ENCODE assay signal across 8 mouse cellular contexts in the genomic region with DNA sequence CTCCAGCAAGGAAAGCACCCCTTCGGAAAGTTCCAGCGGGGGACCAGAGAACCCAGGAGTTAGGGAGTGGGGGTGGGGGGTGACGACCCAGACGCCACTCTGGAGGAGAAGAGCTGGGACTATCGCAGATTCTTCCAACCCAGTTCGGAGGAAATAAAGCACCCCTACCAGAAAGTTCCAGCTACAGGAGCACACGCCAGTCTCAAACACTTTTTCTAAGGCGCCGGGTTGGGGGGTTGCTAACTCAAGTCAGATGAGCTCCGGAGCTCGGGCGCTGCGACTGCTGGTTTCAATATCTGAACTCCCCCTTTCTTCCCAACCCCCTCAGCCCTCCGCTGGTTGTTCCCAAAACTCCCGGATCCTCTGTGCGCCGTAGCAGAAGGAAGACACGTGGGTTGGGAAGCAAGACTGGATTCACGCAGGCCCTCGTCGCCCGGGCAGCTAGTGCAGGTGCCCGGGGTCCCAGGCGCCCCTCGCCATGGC. TPM values are rescaled to one million over a fixed set of nuclear protein-coding genes. Genes with fewer than 3 reads are reported as not detected.
DNase-seq lines count a peak whose midpoint lies in the region; ATAC-seq and TF ChIP-seq lines count a peak whose summit lies in the region.

No protein-coding gene starts in this region.

- peak; percentile 12 to 29 for DNase-seq in cerebellum, postnatal 25 days
- no peak for DNase-seq in cerebellum, adult 9-11 months
- peak; percentile 15 for DNase-seq in thymus, postnatal 14 days
- no peak for DNase-seq in thymus, adult 18-20 months
- DNase-seq in liver = peak; percentile 22
- no peak for DNase-seq in cerebellum, adult 8-10 months

- TF ChIP-seq CTCF in olfactory bulb, adult 2 months (IDR thresholded peaks at IDR 0.05; ENCODE audit: insufficient read depth, low read depth, low read length) = no peak

- H3K36me3 ChIP-seq in heart, embryonic 15.5 days = no peaks in the 10 kb centered on the region

- H3K4me2 ChIP-seq in heart, embryonic 15.5 days = peak overlapping the region; percentile 96

- peak overlapping the region; percentile 63 for H3K4me3 ChIP-seq in heart, embryonic 15.5 days
- H3K4me3 ChIP-seq in olfactory bulb, adult 2 months (ENCODE audit: insufficient read depth, low read depth, low read length) = peak overlapping the region; percentile 47

- H3K4me1 ChIP-seq in heart, embryonic 15.5 days (replicated peaks) = peaks cover 32% of the 10 kb centered on the region
- peaks cover 22% of the 10 kb centered on the region; the same call in 1 of the 2 replicates for H3K4me1 ChIP-seq in olfactory bulb, adult 2 months (ENCODE audit: control insufficient read depth, insufficient read depth, low read length)

- H3K27ac ChIP-seq in heart, embryonic 15.5 days = peak overlapping the region; percentile 75
- H3K27ac ChIP-seq in olfactory bulb, adult 2 months (ENCODE audit: insufficient read depth, low read depth, low read length) = no peak overlapping the region

- peaks cover 56% of the 10 kb centered on the region for H3K27me3 ChIP-seq in heart, embryonic 15.5 days

- peak overlapping the region; percentile 56 for H3K9ac ChIP-seq in heart, embryonic 15.5 days

- under 1% methylated on average over 25 of the region's 25 CpGs for WGBS in heart, embryonic 15.5 days
- WGBS in olfactory bulb, adult 2 months = under 1% methylated on average over 25 of the region's 25 CpGs

- no peak for TF ChIP-seq POLR2A in olfactory bulb, adult 2 months (IDR thresholded peaks at IDR 0.05; ENCODE audit: insufficient read depth, low read depth, low read length)

- H3K9me3 ChIP-seq in heart, embryonic 15.5 days (replicated peaks) = no peaks in the 10 kb centered on the region

- ATAC-seq in heart, embryonic 15.5 days (replicated peaks; ENCODE audit: insufficient number of reproducible peaks, insufficient read depth, low FRiP score, low read depth) = no peak

RNA-seq across cellular contexts. Expression of gene Gli2, which starts 0.5 kb away (rescaled TPM):
- 3.6 and 3.9 TPM in 2 replicates for polyA plus RNA-seq in heart, embryonic 15.5 days (2015; fragmentation: Nextera tagmentation; extraction: Ambion mirVana)
- polyA plus RNA-seq in olfactory bulb, adult 2 months (2012; ENCODE audit: insufficient read depth, insufficient read length, low replicate concordance, missing spikeins) = not detected in 2 replicates

Comparison
In these comparisons a context has a peak if more than half of its experiments do, and no peak if none do; other contexts are left out.
1. DNase-seq: peak in cerebellum, postnatal 25 days (2 of 2), thymus, postnatal 14 days (single experiment) and liver (single experiment); none in cerebellum, adult 9-11 months (single experiment), thymus, adult 18-20 months (0 of 2) and cerebellum, adult 8-10 months (single experiment).